Mouse (Mus musculus) liver, adult 2 months (tissue): Measurements from ENCODE around the gene Fam43a. TPM values are rescaled to one million over a fixed set of nuclear protein-coding genes. Genes with fewer than 3 reads are reported as not detected.

Experiments used
- DNase-seq: peaks from one replicate; pipeline ENCODE4 v3.0.0-alpha.2; 2011; ENCODE audit warnings: low read depth, low spot score; ENCODE audit errors: extremely low read depth
- H3K27ac ChIP-seq: fragments of 200-500 bp; replicated peaks from 2 replicates; pipeline ENCODE4 v1.5.1; 2012; ENCODE audit warnings: low read depth, mild to moderate bottlenecking, control low read depth, inconsistent platforms, low read length; ENCODE audit not compliant: insufficient read depth
- H3K27me3 ChIP-seq: fragments of 200-500 bp; 2 replicates; pipeline ENCODE4 v1.6.1; 2012; ENCODE audit warnings: mild to moderate bottlenecking, moderate library complexity, low read length, inconsistent platforms; ENCODE audit not compliant: control insufficient read depth, insufficient read depth
- H3K36me3 ChIP-seq: fragments of 200-500 bp; 2 replicates; pipeline ENCODE4 v1.6.1; 2012; ENCODE audit warnings: low read length, inconsistent platforms; ENCODE audit not compliant: control insufficient read depth, insufficient read depth
- H3K4me1 ChIP-seq: fragments of 200-500 bp; 2 replicates; pipeline ENCODE4 v1.6.1; 2011; ENCODE audit warnings: low read length; ENCODE audit not compliant: control insufficient read depth, insufficient read depth
- H3K4me3 ChIP-seq: fragments of 200-500 bp; 2 replicates; pipeline ENCODE4 v1.5.1; 2011; ENCODE audit warnings: low read depth, mild to moderate bottlenecking, control low read depth, low read length, moderate library complexity; ENCODE audit not compliant: insufficient read depth
- H3K79me2 ChIP-seq: fragments of 200-500 bp; 2 replicates; pipeline ENCODE4 v1.6.1; 2012; ENCODE audit warnings: inconsistent platforms, mild to moderate bottlenecking, low read length, moderate library complexity; ENCODE audit not compliant: control insufficient read depth, insufficient read depth
- H3K9ac ChIP-seq: fragments of 200-500 bp; 2 replicates; pipeline ENCODE4 v1.6.1; 2012; ENCODE audit warnings: low read depth, mild to moderate bottlenecking, control low read depth, inconsistent platforms, low read length
- CTCF ChIP-seq: fragments of 200-500 bp; IDR thresholded peaks from 2 replicates; pipeline ENCODE4 v1.5.1; 2011; ENCODE audit warnings: low read depth, low read length, control low read depth
- POLR2A ChIP-seq: fragments of 200-500 bp; IDR thresholded peaks from 2 replicates; pipeline ENCODE4 v1.6.1; 2011; ENCODE audit warnings: low read length, control low read depth; ENCODE audit not compliant: insufficient read depth; ENCODE audit errors: extremely low read depth
- WGBS: fragments of 180-500 bp; shearing (Covaris S2); methylation state at CpG from one replicate; pipeline ENCODE4 v1.1.7; 2018; 5-methylcytosine and 5-hydroxymethylcytosine counted together
- polyA plus RNA-seq: library from polyadenylated mRNA; depleted of rRNA; stranded (reverse); fragments of >200 nt; gene quantifications from 2 replicates; pipeline ENCODE4 v1.2.3, GENCODE M21; 2012
- total RNA-seq: library from RNA; depleted of rRNA; stranded (reverse); fragments of >200 nt; gene quantifications from 2 replicates; pipeline ENCODE4 v1.2.3, GENCODE M21; 2014

Gene Fam43a
- total and polyA plus RNA-seq, 2 experiments: 4.2 to 4.7 TPM

GRCm38 (mm10) chr16:30559312-30559992, 40.1 kb upstream of the Fam43a start:
- H3K4me1 ChIP-seq: no peaks in the 10 kb centered on the region
- peaks cover 30% of the 10 kb centered on the region for H3K36me3 ChIP-seq
- H3K27me3 ChIP-seq: no peaks in the 10 kb centered on the region
- DNase-seq: no peak
- TF ChIP-seq CTCF (no peak), POLR2A (no peak)
- H3K27ac ChIP-seq: no peak overlapping the region
- WGBS: 85% methylated on average over 5 of the region's 5 CpGs
- no peak overlapping the region for H3K4me3 ChIP-seq
- H3K9ac ChIP-seq: no peak overlapping the region
- no peaks in the 10 kb centered on the region for H3K79me2 ChIP-seq

GRCm38 (mm10) chr16:30560601-30561000, 38.9 kb upstream of the Fam43a start:
- 95% methylated on average over 4 of the region's 4 CpGs for WGBS
- DNase-seq: no peak
- H3K9ac ChIP-seq: no peak overlapping the region
- no peak overlapping the region for H3K4me3 ChIP-seq
- no peaks in the 10 kb centered on the region for H3K79me2 ChIP-seq
- H3K27ac ChIP-seq: no peak overlapping the region
- H3K4me1 ChIP-seq: no peaks in the 10 kb centered on the region
- H3K36me3 ChIP-seq: peaks cover 40% of the 10 kb centered on the region
- H3K27me3 ChIP-seq: no peaks in the 10 kb centered on the region
- TF ChIP-seq POLR2A (no peak), CTCF (no peak)

- Histone ChIP-seq H3K4me1 (no peaks in the 10 kb centered on the region), H3K9ac (no peak overlapping the region), H3K79me2 (no peaks in the 10 kb centered on the region), H3K27ac (no peak overlapping the region), H3K27me3 (no peaks in the 10 kb centered on the region), H3K4me3 (no peak overlapping the region), H3K36me3 (peaks cover 66% of the 10 kb centered on the region)
- no peak for DNase-seq
- 92% methylated on average over 6 of the region's 6 CpGs for WGBS
- TF ChIP-seq POLR2A (no peak), CTCF (no peak)
These were observed 33.9 kb upstream of the Fam43a start for GRCm38 (mm10) chr16:30565631-30566030.

GRCm38 (mm10) chr16:30570173-30570572, 29.4 kb upstream of the Fam43a start:
- Histone ChIP-seq H3K79me2 (no peaks in the 10 kb centered on the region), H3K27me3 (no peaks in the 10 kb centered on the region), H3K9ac (no peak overlapping the region), H3K4me1 (no peaks in the 10 kb centered on the region), H3K27ac (no peak overlapping the region), H3K36me3 (peaks cover 62% of the 10 kb centered on the region), H3K4me3 (no peak overlapping the region)
- WGBS: 100% methylated on average over 4 of the region's 4 CpGs
- DNase-seq: no peak
- TF ChIP-seq CTCF (no peak), POLR2A (no peak)

- whole genome bisulfite sequencing: 95% methylated on average over 5 of the region's 5 CpGs
- no peaks in the 10 kb centered on the region for H3K79me2 ChIP-seq
- no peaks in the 10 kb centered on the region for H3K4me1 ChIP-seq
- DNase-seq: no peak
- H3K36me3 ChIP-seq: peaks cover 62% of the 10 kb centered on the region
- TF ChIP-seq CTCF (no peak), POLR2A (no peak)
- H3K4me3 ChIP-seq: no peak overlapping the region
- no peak overlapping the region for H3K9ac ChIP-seq
- H3K27me3 ChIP-seq: no peaks in the 10 kb centered on the region
- H3K27ac ChIP-seq: no peak overlapping the region
These were observed 28.1 kb upstream of the Fam43a start for GRCm38 (mm10) chr16:30571378-30571777.

GRCm38 (mm10) chr16:30572239-30572638, 27.3 kb upstream of the Fam43a start:
- Histone ChIP-seq H3K4me1 (no peaks in the 10 kb centered on the region), H3K36me3 (peaks cover 65% of the 10 kb centered on the region), H3K4me3 (no peak overlapping the region), H3K79me2 (no peaks in the 10 kb centered on the region), H3K27me3 (no peaks in the 10 kb centered on the region), H3K27ac (no peak overlapping the region), H3K9ac (no peak overlapping the region)
- no peak for DNase-seq
- TF ChIP-seq CTCF (no peak), POLR2A (no peak)
- 72% methylated on average over 4 of the region's 4 CpGs for WGBS
